In the genomic region with DNA sequence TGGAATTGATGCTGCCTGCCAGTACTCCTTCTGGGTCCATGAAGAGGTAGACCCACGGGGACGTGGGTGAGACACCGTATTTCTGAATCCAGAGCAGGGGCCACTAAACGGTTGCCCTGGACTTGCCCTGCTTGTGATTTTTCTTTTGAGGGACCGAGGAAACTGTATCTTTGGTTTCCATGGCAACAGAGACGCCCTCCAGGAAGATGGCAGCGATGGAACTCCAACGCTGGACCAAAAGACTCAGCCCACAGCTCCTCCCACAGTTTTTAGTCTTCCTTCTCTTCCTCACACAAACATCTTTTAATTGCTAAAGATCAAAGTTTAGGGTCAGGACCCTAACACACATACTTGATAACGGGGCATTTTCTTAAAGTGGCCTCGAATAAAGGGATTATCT, we compare ENCODE assay signal across 20 mouse cellular contexts. TPM values are rescaled to one million over a fixed set of nuclear protein-coding genes. Genes with fewer than 3 reads are reported as not detected.
DNase-seq lines count a peak whose midpoint lies in the region; ATAC-seq and TF ChIP-seq lines count a peak whose summit lies in the region.
"Had no signal": no experiment of that assay in that cellular context is flagged by ENCODE, and none has a peak within 500 bp of the region (broad histone marks: within the 10 kb centered on the region; RNA-seq: fewer than 3 reads in every experiment).

No protein-coding gene starts in this region.

- TF ChIP-seq CTCF in heart, adult 2 months (IDR thresholded peaks at IDR 0.05): no peak

- H3K27me3 ChIP-seq in forebrain, embryonic 12.5 days: peaks cover 14% of the 10 kb centered on the region; the same call in 1 of the 2 replicates
- no peaks in the 10 kb centered on the region for H3K27me3 ChIP-seq in forebrain, embryonic 16.5 days (replicated peaks; ENCODE audit: control insufficient read depth, insufficient read depth, low read length)
- no peaks in the 10 kb centered on the region for H3K27me3 ChIP-seq in forebrain, embryonic 15.5 days
- H3K27me3 ChIP-seq in midbrain, embryonic 15.5 days (replicated peaks): no peaks in the 10 kb centered on the region
- no peaks in the 10 kb centered on the region; the same call in 1 of the 2 replicates for H3K27me3 ChIP-seq in heart, adult 2 months (ENCODE audit: control insufficient read depth, insufficient read depth, low read length)

- WGBS in forebrain, embryonic 12.5 days: 32% methylated on average over 10 of the region's 10 CpGs
- 28% methylated on average over 10 of the region's 10 CpGs for WGBS in forebrain, embryonic 16.5 days
- 27% methylated on average over 10 of the region's 10 CpGs for WGBS in forebrain, embryonic 15.5 days
- 22% methylated on average over 10 of the region's 10 CpGs for WGBS in midbrain, embryonic 15.5 days
- 73% methylated on average over 10 of the region's 10 CpGs for WGBS in heart, adult 2 months

- H3K9me3 ChIP-seq in forebrain, embryonic 12.5 days: no peaks in the 10 kb centered on the region
- no peaks in the 10 kb centered on the region for H3K9me3 ChIP-seq in forebrain, embryonic 16.5 days (ENCODE audit: control insufficient read depth, low read length)
- H3K9me3 ChIP-seq in forebrain, embryonic 15.5 days: no peaks in the 10 kb centered on the region
- H3K9me3 ChIP-seq in midbrain, embryonic 15.5 days: no peaks in the 10 kb centered on the region
- H3K9me3 ChIP-seq: G1E had no signal

- H3K27ac ChIP-seq in forebrain, embryonic 12.5 days: peak overlapping the region; percentile 74; the same call in 1 of the 2 replicates
- no peak overlapping the region for H3K27ac ChIP-seq in forebrain, embryonic 16.5 days (ENCODE audit: low read length)
- H3K27ac ChIP-seq in forebrain, embryonic 15.5 days (replicated peaks): 0 out of 2 replicates have a peak overlapping the region, but pooled peaks have one; percentile 54
- H3K27ac ChIP-seq in midbrain, embryonic 15.5 days: peak overlapping the region; percentile 30; the same call in 1 of the 2 replicates
- no peak overlapping the region for H3K27ac ChIP-seq in heart, adult 2 months
- H3K27ac ChIP-seq: gastrocnemius, adult 2 months; liver, embryonic 14.5 days had no signal

- no peak for TF ChIP-seq POLR2A in heart, adult 2 months (IDR thresholded peaks at IDR 0.05; ENCODE audit: insufficient read depth, low read depth, low read length)

- no peak overlapping the region for H3K4me3 ChIP-seq in forebrain, embryonic 12.5 days (replicated peaks)
- H3K4me3 ChIP-seq in forebrain, embryonic 16.5 days (replicated peaks; ENCODE audit: low read length): no peak overlapping the region
- no peak overlapping the region for H3K4me3 ChIP-seq in forebrain, embryonic 15.5 days
- no peak overlapping the region for H3K4me3 ChIP-seq in midbrain, embryonic 15.5 days
- no peak overlapping the region for H3K4me3 ChIP-seq in heart, adult 2 months
- H3K4me3 ChIP-seq: gastrocnemius, adult 2 months had no signal

- peak; percentile 59 for DNase-seq in MN1 (ENCODE audit: low spot score)
- no peak for DNase-seq in layer of hippocampus, postnatal 36 days
- no peak for DNase-seq in heart, adult 2 months
- DNase-seq: B cell, adult 2 months; cerebellum, adult 11 months; gastrocnemius, adult 2 months; kidney, adult 18-20 months; kidney, postnatal 25 days; lung, postnatal 36 days; thymus, postnatal 14 days had no signal

- H3K36me3 ChIP-seq in forebrain, embryonic 12.5 days (replicated peaks): peaks cover 24% of the 10 kb centered on the region
- no peaks in the 10 kb centered on the region for H3K36me3 ChIP-seq in forebrain, embryonic 16.5 days (ENCODE audit: control insufficient read depth, insufficient read depth)
- peaks cover 9% of the 10 kb centered on the region; the same call in 1 of the 2 replicates for H3K36me3 ChIP-seq in forebrain, embryonic 15.5 days
- H3K36me3 ChIP-seq in midbrain, embryonic 15.5 days (replicated peaks): no peaks in the 10 kb centered on the region
- H3K36me3 ChIP-seq in heart, adult 2 months (ENCODE audit: control insufficient read depth, insufficient read depth, low read length): no peaks in the 10 kb centered on the region
- H3K36me3 ChIP-seq: G1E had no signal

- no peak for TF ChIP-seq EP300 in heart, adult 2 months (IDR thresholded peaks at IDR 0.05; ENCODE audit: insufficient read depth, low read depth, low read length)

- no peak overlapping the region for H3K9ac ChIP-seq in forebrain, embryonic 12.5 days
- no peak overlapping the region for H3K9ac ChIP-seq in forebrain, embryonic 16.5 days (replicated peaks; ENCODE audit: low read depth, low read length)
- no peak overlapping the region for H3K9ac ChIP-seq in forebrain, embryonic 15.5 days (replicated peaks)
- H3K9ac ChIP-seq in midbrain, embryonic 15.5 days: no peak overlapping the region
- H3K9ac ChIP-seq in heart, adult 2 months (ENCODE audit: low read depth, low read length): no peak overlapping the region
- H3K9ac ChIP-seq: liver, embryonic 14.5 days had no signal

- no peak for ATAC-seq in forebrain, embryonic 12.5 days (ENCODE audit: low FRiP score)
- no peak for ATAC-seq in forebrain, embryonic 16.5 days
- ATAC-seq in forebrain, embryonic 15.5 days (replicated peaks): no peak
- 0 out of 2 replicates have a peak, but pooled peaks have one; percentile 2 for ATAC-seq in midbrain, embryonic 15.5 days (replicated peaks)

- no peaks in the 10 kb centered on the region for H3K79me2 ChIP-seq in heart, adult 2 months (replicated peaks; ENCODE audit: control insufficient read depth, insufficient read depth, low read length)

- peaks cover 55% of the 10 kb centered on the region for H3K4me1 ChIP-seq in forebrain, embryonic 12.5 days
- H3K4me1 ChIP-seq in forebrain, embryonic 16.5 days (replicated peaks; ENCODE audit: control insufficient read depth, insufficient read depth, low read length): peaks cover 39% of the 10 kb centered on the region
- peaks cover 48% of the 10 kb centered on the region for H3K4me1 ChIP-seq in forebrain, embryonic 15.5 days
- H3K4me1 ChIP-seq in midbrain, embryonic 15.5 days: peaks cover 42% of the 10 kb centered on the region
- H3K4me1 ChIP-seq in heart, adult 2 months (ENCODE audit: control insufficient read depth, insufficient read depth, low read length): peaks cover under 1% of the 10 kb centered on the region; the same call in 1 of the 2 replicates

- H3K4me2 ChIP-seq in forebrain, embryonic 12.5 days: no peak overlapping the region
- no peak overlapping the region for H3K4me2 ChIP-seq in forebrain, embryonic 16.5 days (ENCODE audit: low read length)
- H3K4me2 ChIP-seq in forebrain, embryonic 15.5 days (replicated peaks): no peak overlapping the region
- no peak overlapping the region for H3K4me2 ChIP-seq in midbrain, embryonic 15.5 days

- intact Hi-C loops in heart, adult 2 months (cut with DNase I): no loop called here

RNA-seq across cellular contexts. Expression of gene Efna4, which starts 5.8 kb away (rescaled TPM):
- polyA plus RNA-seq in forebrain, embryonic 12.5 days (2016; fragmentation: Nextera tagmentation; extraction: Ambion mirVana): 17.1 and 20.0 TPM in 2 replicates
- 14.1 and 16.7 TPM in 2 replicates for polyA plus RNA-seq in forebrain, embryonic 16.5 days (2015; fragmentation: Nextera tagmentation; extraction: Ambion mirVana)
- 14.4 and 15.7 TPM in 2 replicates for polyA plus RNA-seq in forebrain, embryonic 15.5 days (2015; fragmentation: Nextera tagmentation; extraction: Ambion mirVana)
- polyA plus RNA-seq in midbrain, embryonic 15.5 days (2015; fragmentation: Nextera tagmentation; extraction: Ambion mirVana): 4.3 and 5.8 TPM in 2 replicates
- total RNA-seq in layer of hippocampus, postnatal 36 days (2021): under 1 TPM; 0.56 to 0.62 TPM
- under 1 TPM; 0.21 to 0.36 TPM for total RNA-seq in heart, adult 2 months (2021)
- polyA plus RNA-seq in heart, adult 2 months (2012; rRNA removed): 0.64 and 0.86 TPM in 2 replicates
- total RNA-seq: G1E had no signal
- polyA plus RNA-seq: G1E had no signal

RNA-seq across cellular contexts. Expression of gene Efna3, which starts 9.2 kb away (rescaled TPM):
- polyA plus RNA-seq in forebrain, embryonic 12.5 days (2016; fragmentation: Nextera tagmentation; extraction: Ambion mirVana): 11.9 and 14.9 TPM in 2 replicates
- 55.3 and 55.8 TPM in 2 replicates for polyA plus RNA-seq in forebrain, embryonic 16.5 days (2015; fragmentation: Nextera tagmentation; extraction: Ambion mirVana)
- polyA plus RNA-seq in forebrain, embryonic 15.5 days (2015; fragmentation: Nextera tagmentation; extraction: Ambion mirVana): 41.0 and 42.5 TPM in 2 replicates
- polyA plus RNA-seq in midbrain, embryonic 15.5 days (2015; fragmentation: Nextera tagmentation; extraction: Ambion mirVana): 40.5 and 43.0 TPM in 2 replicates
- total RNA-seq in layer of hippocampus, postnatal 36 days (2021): 10 to 100 TPM; 67.0 to 69.9 TPM
- total RNA-seq in heart, adult 2 months (2021): not detected
- polyA plus RNA-seq in heart, adult 2 months (2012; rRNA removed): 0.09 TPM in 1 of 2 replicates, not detected in the other
- total RNA-seq: G1E; gastrocnemius, adult 2 months had no signal
- polyA plus RNA-seq: G1E had no signal

RNA-seq across cellular contexts. Expression of gene Adam15, which starts 17.8 kb away (rescaled TPM):
- 22.7 and 28.2 TPM in 2 replicates for polyA plus RNA-seq in forebrain, embryonic 12.5 days (2016; fragmentation: Nextera tagmentation; extraction: Ambion mirVana)
- polyA plus RNA-seq in forebrain, embryonic 16.5 days (2015; fragmentation: Nextera tagmentation; extraction: Ambion mirVana): 40.4 and 55.2 TPM in 2 replicates
- polyA plus RNA-seq in forebrain, embryonic 15.5 days (2015; fragmentation: Nextera tagmentation; extraction: Ambion mirVana): 32.9 and 34.0 TPM in 2 replicates
- 59.5 and 62.2 TPM in 2 replicates for polyA plus RNA-seq in midbrain, embryonic 15.5 days (2015; fragmentation: Nextera tagmentation; extraction: Ambion mirVana)
- total RNA-seq in layer of hippocampus, postnatal 36 days (2021): 100 to 1,000 TPM; 108 to 123 TPM
- 10 to 100 TPM; 56.8 to 59.2 TPM for total RNA-seq in heart, adult 2 months (2021)
- polyA plus RNA-seq in heart, adult 2 months (2012; rRNA removed): 95.6 and 95.7 TPM in 2 replicates

RNA-seq across cellular contexts. Expression of gene Dcst2, which starts 29.8 kb away (rescaled TPM):
- 0.13 and 0.22 TPM in 2 replicates for polyA plus RNA-seq in forebrain, embryonic 12.5 days (2016; fragmentation: Nextera tagmentation; extraction: Ambion mirVana)
- polyA plus RNA-seq in forebrain, embryonic 16.5 days (2015; fragmentation: Nextera tagmentation; extraction: Ambion mirVana): 0.27 TPM in 1 of 2 replicates, not detected in the other
- 0.11 and 0.13 TPM in 2 replicates for polyA plus RNA-seq in forebrain, embryonic 15.5 days (2015; fragmentation: Nextera tagmentation; extraction: Ambion mirVana)
- polyA plus RNA-seq in midbrain, embryonic 15.5 days (2015; fragmentation: Nextera tagmentation; extraction: Ambion mirVana): 0.14 and 0.17 TPM in 2 replicates
- total RNA-seq in layer of hippocampus, postnatal 36 days (2021): under 1 TPM in 1 of 2 experiments, not detected in 1; 0.43 TPM
- total RNA-seq in heart, adult 2 months (2021): not detected
- 0.09 and 0.35 TPM in 2 replicates for polyA plus RNA-seq in heart, adult 2 months (2012; rRNA removed)
- total RNA-seq: G1E; gastrocnemius, adult 2 months; heart, adult 8-10 months; heart, postnatal 25 days had no signal
- polyA plus RNA-seq: G1E had no signal

RNA-seq across cellular contexts. Expression of gene Dcst1, which starts 33.0 kb away (rescaled TPM):
- 0.36 and 0.54 TPM in 2 replicates for polyA plus RNA-seq in forebrain, embryonic 12.5 days (2016; fragmentation: Nextera tagmentation; extraction: Ambion mirVana)
- polyA plus RNA-seq in forebrain, embryonic 16.5 days (2015; fragmentation: Nextera tagmentation; extraction: Ambion mirVana): 1.2 and 1.3 TPM in 2 replicates
- polyA plus RNA-seq in forebrain, embryonic 15.5 days (2015; fragmentation: Nextera tagmentation; extraction: Ambion mirVana): 0.51 and 0.89 TPM in 2 replicates
- 0.89 and 0.99 TPM in 2 replicates for polyA plus RNA-seq in midbrain, embryonic 15.5 days (2015; fragmentation: Nextera tagmentation; extraction: Ambion mirVana)
- total RNA-seq in layer of hippocampus, postnatal 36 days (2021): not detected
- not detected for total RNA-seq in heart, adult 2 months (2021)
- polyA plus RNA-seq in heart, adult 2 months (2012; rRNA removed): 0.18 and 0.23 TPM in 2 replicates
- total RNA-seq: gastrocnemius, adult 2 months; heart, adult 8-10 months; heart, postnatal 25 days; left cerebral cortex, postnatal 36 days had no signal
- polyA plus RNA-seq: cortical plate, adult 2 months; G1E had no signal

Comparison
In these comparisons a context has a peak if more than half of its experiments do, and no peak if none do; other contexts are left out.
1. H3K27ac ChIP-seq: peak in forebrain, embryonic 12.5 days (single experiment), forebrain, embryonic 15.5 days (single experiment) and midbrain, embryonic 15.5 days (single experiment); none in forebrain, embryonic 16.5 days (single experiment) and heart, adult 2 months (single experiment).
2. RNA of gene Efna3, which starts 9.2 kb away (polyA plus RNA-seq): 55.3 to 55.8 TPM in forebrain, embryonic 16.5 days, 41.0 to 42.5 TPM in forebrain, embryonic 15.5 days, 40.5 to 43.0 TPM in midbrain, embryonic 15.5 days and 11.9 to 14.9 TPM in forebrain, embryonic 12.5 days; 0.09 TPM in heart, adult 2 months; every median in the first group is over 10 times any median in the second.